Mouse (Mus musculus) liver, postnatal 0 days (tissue): ENCODE measurements at regions not wholly inside any gene's neighbourhood (a gene's known extent, or its start where the extent isn't known, plus 50 kb on each side); places are given as distances from the start of the nearest gene placed in this dataset.

Experiments
- CTCF ChIP-seq: sonication (generic); IDR thresholded peaks from 2 replicates; pipeline ENCODE4 v1.5.1; 2016; ENCODE audit warnings: antibody characterized with exemption, low read depth
- EP300 ChIP-seq: IDR thresholded peaks from 2 replicates; pipeline ENCODE4 v1.6.1; 2016; ENCODE audit warnings: antibody characterized with exemption, low read depth, mild to moderate bottlenecking

DNA sequence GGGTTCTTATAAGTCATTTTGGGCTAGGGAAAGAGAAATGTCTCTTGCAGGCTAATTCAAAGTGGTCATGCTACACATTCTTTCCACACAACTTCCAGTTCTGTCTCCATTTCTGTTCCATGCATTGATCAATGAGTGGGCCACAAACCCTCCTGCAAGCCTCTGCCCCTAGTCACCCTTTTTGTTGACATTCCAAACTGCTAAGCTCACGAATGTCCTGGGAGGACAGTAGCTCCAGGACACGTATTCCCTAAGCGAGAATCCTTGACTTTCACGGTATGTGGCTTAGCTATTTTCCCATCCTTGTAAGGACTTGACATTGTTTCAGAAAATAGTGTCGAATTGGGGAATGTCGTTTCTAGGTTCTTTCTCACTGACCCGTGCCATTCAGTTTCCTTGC lies 91.1 kb upstream of the Bmp2 start:
- TF ChIP-seq CTCF: no peak
- no peak for TF ChIP-seq EP300
